Mouse (Mus musculus): ENCODE measurements around the gene Mamld1. TPM values are rescaled to one million over a fixed set of nuclear protein-coding genes. Genes with fewer than 3 reads are reported as not detected.

Gene Mamld1
- polyA plus RNA-seq, 1 experiment from 2014 or later, result 8.6 TPM

DNA sequence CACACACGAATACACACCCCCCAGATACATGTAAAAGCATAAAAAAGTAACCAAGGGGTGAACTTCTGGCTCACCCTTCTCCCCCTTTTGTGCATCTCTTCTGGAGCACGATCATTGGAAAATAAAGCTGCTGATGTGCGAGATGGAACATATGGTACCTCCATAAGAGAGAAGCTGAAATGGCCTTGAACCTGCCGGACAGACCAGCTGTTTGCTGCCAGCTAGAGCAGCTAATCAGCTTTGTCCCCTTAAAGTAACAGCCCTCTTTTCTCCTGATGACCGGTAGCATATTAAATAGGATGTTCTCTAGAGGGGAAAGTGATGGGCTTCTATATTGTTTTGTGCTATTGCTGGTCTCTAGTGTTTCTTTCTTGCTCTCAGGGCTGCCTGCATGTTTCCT is 3.2 kb downstream of the Mamld1 start:
- 0 out of 2 replicates have a peak overlapping the region, but pooled peaks have one; percentile 18 for H3K4me3 ChIP-seq (replicated peaks; ENCODE audit: low read depth, low read length)

DNA sequence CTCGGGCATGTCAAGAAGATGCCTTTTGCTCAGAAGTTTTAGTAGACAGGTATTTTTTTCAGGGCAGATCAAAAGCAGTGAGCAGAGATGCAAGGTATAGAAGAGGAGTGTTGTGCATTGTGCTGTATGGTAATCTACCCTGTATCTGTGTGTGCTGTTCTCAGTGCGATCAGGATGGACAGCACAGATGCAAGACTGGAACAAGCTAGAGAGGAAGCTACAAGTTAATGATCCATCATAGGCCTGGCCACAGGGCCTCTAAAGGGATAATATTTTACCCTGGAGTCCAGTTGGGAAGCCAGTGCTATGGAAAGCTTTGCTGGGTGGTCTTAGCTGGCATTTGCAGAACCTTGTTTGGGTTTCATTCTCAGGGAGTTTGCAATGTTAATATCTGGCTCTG is 6.9 kb downstream of the Mamld1 start:
- Histone ChIP-seq H3K9ac (replicated peaks; ENCODE audit: low read length) (no peak overlapping the region), H3K4me2 (ENCODE audit: low read length) (no peak overlapping the region), H3K9me3 (ENCODE audit: control insufficient read depth, low read length) (no peaks in the 10 kb centered on the region), H3K4me3 (replicated peaks; ENCODE audit: low read depth, low read length) (no peak overlapping the region), H3K4me1 (ENCODE audit: control insufficient read depth, insufficient read depth, low read length) (0 out of 2 replicates have a peak, but pooled peaks cover 3% of the 10 kb centered on the region), H3K36me3 (ENCODE audit: control insufficient read depth, insufficient read depth, low read length) (no peaks in the 10 kb centered on the region), H3K27me3 (ENCODE audit: control insufficient read depth, insufficient read depth, low read length) (no peaks in the 10 kb centered on the region), H3K27ac (replicated peaks; ENCODE audit: low read depth, low read length) (no peak overlapping the region)
- ATAC-seq (ENCODE audit: low FRiP score, low TSS enrichment), result no peak
- 89% methylated on average over 2 of the region's 2 CpGs for WGBS
- DNase-seq, result no peak

More for the DNA sequence above, 3.2 kb downstream of the Mamld1 start:
- 33% methylated on average over 5 of the region's 5 CpGs for WGBS
- no peak overlapping the region for H3K27ac ChIP-seq (replicated peaks; ENCODE audit: low read depth, low read length)
- H3K9ac ChIP-seq (replicated peaks; ENCODE audit: low read length), result no peak overlapping the region
- H3K4me2 ChIP-seq (ENCODE audit: low read length), result peak overlapping the region; percentile 69
- 0 out of 2 replicates have a peak, but pooled peaks cover 3% of the 10 kb centered on the region for H3K4me1 ChIP-seq (ENCODE audit: control insufficient read depth, insufficient read depth, low read length)
- H3K36me3 ChIP-seq (ENCODE audit: control insufficient read depth, insufficient read depth, low read length), result no peaks in the 10 kb centered on the region
- H3K27me3 ChIP-seq (ENCODE audit: control insufficient read depth, insufficient read depth, low read length), result no peaks in the 10 kb centered on the region
- ATAC-seq (ENCODE audit: low FRiP score, low TSS enrichment), result no peak
- peak; percentile 2 for DNase-seq
- no peaks in the 10 kb centered on the region for H3K9me3 ChIP-seq (ENCODE audit: control insufficient read depth, low read length)

DNA sequence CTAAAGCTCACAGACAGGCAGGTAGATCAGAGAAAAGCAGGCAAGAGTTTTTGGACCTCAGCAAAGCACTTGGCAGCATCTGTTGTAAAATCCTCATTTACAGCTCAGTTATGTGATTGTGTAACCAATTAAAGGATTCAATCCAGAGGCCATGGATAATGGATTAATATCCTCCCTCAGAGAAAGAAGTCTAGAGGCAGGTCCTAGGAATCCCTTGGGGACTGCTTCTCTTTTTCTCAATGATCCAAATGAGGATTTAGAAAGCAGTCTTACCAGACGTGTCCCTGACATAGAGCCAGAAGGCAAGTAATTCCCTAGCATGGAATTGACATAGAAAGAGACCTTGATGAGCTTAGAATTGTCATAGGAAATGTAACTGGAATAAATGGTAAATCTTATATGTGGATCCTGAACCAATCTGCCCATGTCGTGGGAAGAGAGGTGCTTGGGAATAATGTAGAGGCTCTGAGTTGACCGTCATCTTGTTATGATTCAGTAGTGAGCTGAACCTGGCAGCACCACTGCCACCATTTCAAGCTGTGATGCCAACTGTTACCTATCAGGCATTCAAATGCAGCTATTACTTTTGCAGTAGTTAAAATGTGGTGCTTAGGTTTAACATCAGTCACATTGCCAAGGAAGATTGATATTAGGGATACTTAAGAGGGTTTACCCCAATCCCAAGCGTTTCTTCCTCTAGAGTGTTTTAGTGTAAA is 35.2 kb downstream of the Mamld1 start:
- H3K4me1 ChIP-seq (ENCODE audit: control insufficient read depth, insufficient read depth, low read length), result no peaks in the 10 kb centered on the region
- ATAC-seq (ENCODE audit: low FRiP score, low TSS enrichment) (no peak), DNase-seq (peak; percentile 57)

DNA sequence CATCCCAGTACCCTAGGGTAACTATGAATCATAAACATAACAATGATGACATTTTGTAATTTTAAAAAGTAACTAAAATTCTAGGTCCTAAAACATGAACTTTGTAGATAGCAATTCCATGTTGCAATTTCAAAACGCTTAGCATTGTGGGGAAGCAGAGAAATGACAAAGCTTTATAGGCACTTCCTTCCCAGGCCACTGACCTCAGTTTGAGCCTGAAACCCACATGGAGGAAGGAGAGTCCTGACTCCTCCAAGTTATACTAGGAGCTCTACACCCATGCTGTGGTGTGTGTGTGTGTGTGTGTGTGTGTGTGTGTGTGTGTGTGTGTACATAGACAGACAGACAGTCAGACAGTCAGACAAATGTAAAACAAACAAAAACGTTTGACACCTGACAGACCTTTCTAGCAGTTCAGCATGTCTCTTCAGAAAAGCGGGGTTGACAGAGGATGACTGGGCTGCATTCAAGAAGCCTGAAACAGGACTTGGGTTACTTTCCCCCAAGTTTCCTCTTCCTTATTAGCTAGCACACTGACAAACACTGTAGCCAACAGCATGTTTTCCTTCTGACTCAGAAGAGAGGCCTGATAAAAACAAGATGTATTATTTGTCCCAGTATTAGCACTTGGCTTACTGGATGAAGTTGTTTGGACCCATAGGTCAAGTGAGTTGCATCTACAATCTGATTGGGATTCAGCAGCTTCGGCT is 37.5 kb downstream of the Mamld1 start:
- Histone ChIP-seq H3K36me3 (ENCODE audit: control insufficient read depth, insufficient read depth, low read length) (no peaks in the 10 kb centered on the region), H3K27me3 (ENCODE audit: control insufficient read depth, insufficient read depth, low read length) (no peaks in the 10 kb centered on the region), H3K9me3 (ENCODE audit: control insufficient read depth, low read length) (no peaks in the 10 kb centered on the region), H3K27ac (replicated peaks; ENCODE audit: low read depth, low read length) (no peak overlapping the region), H3K9ac (replicated peaks; ENCODE audit: low read length) (no peak overlapping the region), H3K4me1 (ENCODE audit: control insufficient read depth, insufficient read depth, low read length) (no peaks in the 10 kb centered on the region), H3K4me2 (ENCODE audit: low read length) (no peak overlapping the region), H3K4me3 (replicated peaks; ENCODE audit: low read depth, low read length) (no peak overlapping the region)
- WGBS, result 76% methylated on average over 4 of the region's 4 CpGs
- DNase-seq (no peak), ATAC-seq (ENCODE audit: low FRiP score, low TSS enrichment) (no peak)

More for the DNA sequence above, 35.2 kb downstream of the Mamld1 start:
- Histone ChIP-seq H3K4me3 (replicated peaks; ENCODE audit: low read depth, low read length) (no peak overlapping the region), H3K27ac (replicated peaks; ENCODE audit: low read depth, low read length) (no peak overlapping the region), H3K27me3 (ENCODE audit: control insufficient read depth, insufficient read depth, low read length) (no peaks in the 10 kb centered on the region), H3K36me3 (ENCODE audit: control insufficient read depth, insufficient read depth, low read length) (no peaks in the 10 kb centered on the region), H3K4me2 (ENCODE audit: low read length) (no peak overlapping the region), H3K9me3 (ENCODE audit: control insufficient read depth, low read length) (no peaks in the 10 kb centered on the region), H3K9ac (replicated peaks; ENCODE audit: low read length) (no peak overlapping the region)
- 59% methylated on average over 4 of the region's 4 CpGs for WGBS

DNA sequence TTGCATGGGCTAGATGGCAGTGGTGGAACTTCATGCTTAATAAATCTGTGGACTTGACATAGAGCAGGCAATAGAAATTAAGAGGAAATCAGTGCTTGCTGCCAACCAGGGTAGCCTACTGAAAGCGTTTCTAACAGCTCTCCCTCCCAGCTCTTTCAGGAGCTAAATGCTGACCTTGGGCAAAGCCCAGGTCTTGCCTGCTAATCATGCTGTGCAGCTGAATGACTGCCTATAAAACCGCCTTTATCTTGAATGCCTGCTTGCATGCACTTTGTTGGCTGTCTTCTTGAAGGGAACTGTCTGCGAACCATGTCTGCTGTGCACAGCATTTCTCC is 38.0 kb downstream of the Mamld1 start:
- Histone ChIP-seq H3K4me1 (ENCODE audit: control insufficient read depth, insufficient read depth, low read length) (no peaks in the 10 kb centered on the region), H3K27me3 (ENCODE audit: control insufficient read depth, insufficient read depth, low read length) (no peaks in the 10 kb centered on the region), H3K9me3 (ENCODE audit: control insufficient read depth, low read length) (no peaks in the 10 kb centered on the region), H3K36me3 (ENCODE audit: control insufficient read depth, insufficient read depth, low read length) (no peaks in the 10 kb centered on the region), H3K4me2 (ENCODE audit: low read length) (no peak overlapping the region), H3K4me3 (replicated peaks; ENCODE audit: low read depth, low read length) (no peak overlapping the region), H3K9ac (replicated peaks; ENCODE audit: low read length) (no peak overlapping the region), H3K27ac (replicated peaks; ENCODE audit: low read depth, low read length) (no peak overlapping the region)
- peak; percentile 1 for DNase-seq
- no peak for ATAC-seq (ENCODE audit: low FRiP score, low TSS enrichment)
- 50% methylated on average over 3 of the region's 3 CpGs for WGBS

DNA sequence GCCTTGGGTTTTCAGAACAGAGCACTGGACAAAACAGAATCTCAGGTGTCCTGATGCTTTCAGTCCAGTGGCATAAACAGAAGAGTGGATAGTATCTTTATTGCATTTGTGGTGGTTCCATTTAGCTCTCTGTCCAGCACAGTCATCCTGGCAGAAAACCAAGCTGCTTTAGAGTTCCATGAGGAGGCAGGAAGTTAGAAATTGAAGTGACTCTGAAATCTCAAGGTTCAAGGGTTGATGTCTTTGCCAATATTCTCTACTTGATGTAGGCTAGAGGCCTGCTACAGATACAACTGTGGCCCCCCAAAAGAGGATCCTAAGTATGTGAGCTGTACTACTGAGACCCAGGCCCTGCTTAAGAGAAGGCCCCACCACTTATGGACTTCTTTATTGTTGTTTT is 55.8 kb downstream of the Mamld1 start:
- Histone ChIP-seq H3K4me2 (ENCODE audit: low read length) (no peak overlapping the region), H3K36me3 (ENCODE audit: control insufficient read depth, insufficient read depth, low read length) (no peaks in the 10 kb centered on the region), H3K27ac (replicated peaks; ENCODE audit: low read depth, low read length) (no peak overlapping the region), H3K27me3 (ENCODE audit: control insufficient read depth, insufficient read depth, low read length) (no peaks in the 10 kb centered on the region), H3K4me3 (replicated peaks; ENCODE audit: low read depth, low read length) (no peak overlapping the region), H3K9ac (replicated peaks; ENCODE audit: low read length) (no peak overlapping the region), H3K9me3 (ENCODE audit: control insufficient read depth, low read length) (no peaks in the 10 kb centered on the region), H3K4me1 (ENCODE audit: control insufficient read depth, insufficient read depth, low read length) (no peaks in the 10 kb centered on the region)
- DNase-seq, result no peak
- ATAC-seq (ENCODE audit: low FRiP score, low TSS enrichment), result no peak

DNA sequence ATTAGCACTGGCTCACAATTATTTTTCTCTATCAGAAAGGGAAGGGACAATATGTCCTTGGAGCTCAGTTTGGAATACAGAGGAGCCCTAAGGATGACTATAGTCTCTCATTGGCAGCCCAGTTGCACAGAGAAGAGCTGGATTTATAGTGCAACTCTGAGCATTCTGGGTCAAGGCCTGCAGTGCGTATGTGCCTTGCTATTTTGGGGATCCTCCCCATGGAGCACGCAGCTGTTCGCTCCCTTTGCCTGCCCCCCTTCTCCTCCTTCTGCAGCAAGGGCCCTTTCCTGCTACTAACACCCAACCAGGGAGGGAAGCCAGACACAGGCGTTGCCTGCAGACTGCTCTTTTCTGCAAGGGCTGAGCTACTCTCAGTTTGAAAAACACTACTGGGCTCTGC is 56.3 kb downstream of the Mamld1 start:
- 82% methylated on average over 4 of the region's 4 CpGs for WGBS
- Histone ChIP-seq H3K9ac (replicated peaks; ENCODE audit: low read length) (no peak overlapping the region), H3K4me3 (replicated peaks; ENCODE audit: low read depth, low read length) (no peak overlapping the region), H3K4me1 (ENCODE audit: control insufficient read depth, insufficient read depth, low read length) (no peaks in the 10 kb centered on the region), H3K36me3 (ENCODE audit: control insufficient read depth, insufficient read depth, low read length) (no peaks in the 10 kb centered on the region), H3K9me3 (ENCODE audit: control insufficient read depth, low read length) (no peaks in the 10 kb centered on the region), H3K27ac (replicated peaks; ENCODE audit: low read depth, low read length) (no peak overlapping the region), H3K27me3 (ENCODE audit: control insufficient read depth, insufficient read depth, low read length) (no peaks in the 10 kb centered on the region), H3K4me2 (ENCODE audit: low read length) (no peak overlapping the region)
- DNase-seq (no peak), ATAC-seq (ENCODE audit: low FRiP score, low TSS enrichment) (no peak)

DNA sequence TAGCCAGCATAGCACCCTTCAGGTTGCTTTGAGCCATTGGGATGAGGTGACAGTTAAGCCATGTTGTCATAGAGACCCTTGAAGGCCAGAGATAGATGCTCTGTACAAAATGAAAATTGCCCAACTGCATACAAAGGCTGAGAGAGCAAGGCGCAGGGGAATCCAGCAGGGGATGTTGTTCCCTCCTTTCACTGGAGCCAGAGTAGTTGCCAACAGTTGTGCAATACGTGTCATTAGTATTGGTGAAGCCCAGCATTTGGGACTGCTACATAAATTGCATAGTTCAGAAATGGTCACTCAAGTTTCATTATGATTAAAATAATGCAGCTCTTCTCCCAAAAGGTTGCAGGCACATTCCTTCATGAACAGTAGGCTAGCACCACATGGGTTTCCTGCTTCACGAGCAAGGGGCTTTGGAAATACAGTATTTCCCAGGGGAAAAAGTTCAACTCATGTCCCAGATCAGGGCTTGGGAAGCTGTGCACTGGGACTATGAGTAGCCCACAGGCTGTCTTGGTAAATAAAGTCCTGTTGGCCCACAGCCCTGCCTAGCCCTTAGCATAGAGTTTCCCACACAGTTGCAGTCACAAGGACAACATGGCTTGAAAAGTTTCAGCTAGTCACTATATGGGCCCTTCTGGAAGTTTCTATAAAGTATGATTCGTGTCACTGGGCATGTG is 58.1 kb downstream of the Mamld1 start:
- DNase-seq (no peak), ATAC-seq (ENCODE audit: low FRiP score, low TSS enrichment) (no peak)
- no peaks in the 10 kb centered on the region for H3K9me3 ChIP-seq (ENCODE audit: control insufficient read depth, low read length)
- H3K4me2 ChIP-seq (ENCODE audit: low read length), result no peak overlapping the region
- no peak overlapping the region for H3K4me3 ChIP-seq (replicated peaks; ENCODE audit: low read depth, low read length)
- H3K27ac ChIP-seq (replicated peaks; ENCODE audit: low read depth, low read length), result no peak overlapping the region
- H3K9ac ChIP-seq (replicated peaks; ENCODE audit: low read length), result no peak overlapping the region
- H3K4me1 ChIP-seq (ENCODE audit: control insufficient read depth, insufficient read depth, low read length), result no peaks in the 10 kb centered on the region
- no peaks in the 10 kb centered on the region for H3K36me3 ChIP-seq (ENCODE audit: control insufficient read depth, insufficient read depth, low read length)
- 82% methylated on average over 4 of the region's 4 CpGs for WGBS
- H3K27me3 ChIP-seq (ENCODE audit: control insufficient read depth, insufficient read depth, low read length), result no peaks in the 10 kb centered on the region
